Mouse (Mus musculus) kidney, postnatal 10 days (tissue): ENCODE results near the gene Rab5c.
A peak's percentile ranks its signal among the peaks of the same experiment; 100 is the strongest.

Experiments
- DNase-seq: peaks from one replicate; pipeline ENCODE4 v3.0.0; 2021; ENCODE audit warnings: mixed read lengths

Rab5c gene

GRCm38 (mm10) chr11:100738066-100738604 is at the start of gene Rab5c:
Rab5c (minus strand) TSS chr11:100738215.
- DNase-seq = peak; percentile 99

- DNase-seq = no peak
Measured at GRCm38 (mm10) chr11:100785774-100786173, 47.8 kb upstream of the Rab5c start.

GRCm38 (mm10) chr11:100784286-100784685 is 46.3 kb upstream of the Rab5c start:
- DNase-seq = no peak

GRCm38 (mm10) chr11:100782568-100782967 is 44.6 kb upstream of the Rab5c start:
- DNase-seq = peak; percentile 56

GRCm38 (mm10) chr11:100781763-100782475 is 43.9 kb upstream of the Rab5c start:
- no peak for DNase-seq

GRCm38 (mm10) chr11:100780247-100780646 is 42.2 kb upstream of the Rab5c start:
- no peak for DNase-seq

- DNase-seq = no peak
Measured at GRCm38 (mm10) chr11:100778069-100778468, 40.1 kb upstream of the Rab5c start.

- no peak for DNase-seq
Measured at GRCm38 (mm10) chr11:100775921-100776320, 37.9 kb upstream of the Rab5c start.

GRCm38 (mm10) chr11:100774261-100774660 is 36.2 kb upstream of the Rab5c start:
- no peak for DNase-seq

GRCm38 (mm10) chr11:100770646-100771408 is 32.8 kb upstream of the Rab5c start, which contains the start of gene Ghdc:
Ghdc (minus strand) TSS chr11:100770957.
- DNase-seq = peak; percentile 91

GRCm38 (mm10) chr11:100769980-100770379 is 32.0 kb upstream of the Rab5c start:
- DNase-seq = no peak

GRCm38 (mm10) chr11:100767871-100768270 is 29.9 kb upstream of the Rab5c start:
- DNase-seq = no peak

GRCm38 (mm10) chr11:100766726-100767125 is 28.7 kb upstream of the Rab5c start:
- DNase-seq = no peak

- DNase-seq = no peak
Measured at GRCm38 (mm10) chr11:100762831-100763230, 24.8 kb upstream of the Rab5c start, which contains the start of gene Hcrt. Hcrt (minus strand) TSS chr11:100762931.

GRCm38 (mm10) chr11:100761547-100762045 is 23.6 kb upstream of the Rab5c start:
- DNase-seq = peak; percentile 90

- DNase-seq = peak; percentile 45
Measured at GRCm38 (mm10) chr11:100759611-100760233, 21.7 kb upstream of the Rab5c start, which contains the start of gene Kcnh4. Kcnh4 (minus strand) TSS chr11:100759942.

GRCm38 (mm10) chr11:100758707-100759610 is 20.9 kb upstream of the Rab5c start:
- DNase-seq = peak; percentile 80

GRCm38 (mm10) chr11:100757566-100757965 is 19.6 kb upstream of the Rab5c start:
- DNase-seq = no peak

GRCm38 (mm10) chr11:100756476-100756875 is 18.5 kb upstream of the Rab5c start:
- no peak for DNase-seq

GRCm38 (mm10) chr11:100754693-100755057 is 16.7 kb upstream of the Rab5c start:
- DNase-seq = no peak

- no peak for DNase-seq
Measured at GRCm38 (mm10) chr11:100754021-100754692, 16.1 kb upstream of the Rab5c start.
